Mouse (Mus musculus): ENCODE data around the gene Asic2. TPM values are rescaled to one million over a fixed set of nuclear protein-coding genes. Genes with fewer than 3 reads are reported as not detected.

Asic2 gene
- total RNA-seq, 2 experiments from 2014 or later: not detected

- ATAC-seq (replicated peaks; ENCODE audit: low FRiP score, poor library complexity, severe bottlenecking): no peak
Observed at GRCm38 (mm10) chr11:81965653-81966625, 2.3 kb downstream of the Asic2 start.

GRCm38 (mm10) chr11:81964561-81964960 lies 3.7 kb downstream of the Asic2 start:
- ATAC-seq (replicated peaks; ENCODE audit: low FRiP score, poor library complexity, severe bottlenecking): no peak

- ATAC-seq (replicated peaks; ENCODE audit: low FRiP score, poor library complexity, severe bottlenecking): no peak
Observed at GRCm38 (mm10) chr11:81954398-81954797, 13.9 kb downstream of the Asic2 start.

GRCm38 (mm10) chr11:81948021-81948420 lies 20.2 kb downstream of the Asic2 start:
- no peak for ATAC-seq (replicated peaks; ENCODE audit: low FRiP score, poor library complexity, severe bottlenecking)

GRCm38 (mm10) chr11:81942167-81942566 lies 26.1 kb downstream of the Asic2 start:
- ATAC-seq (replicated peaks; ENCODE audit: low FRiP score, poor library complexity, severe bottlenecking): no peak

- ATAC-seq (replicated peaks; ENCODE audit: low FRiP score, poor library complexity, severe bottlenecking): no peak
Observed at GRCm38 (mm10) chr11:81940988-81941387, 27.3 kb downstream of the Asic2 start.

- ATAC-seq (replicated peaks; ENCODE audit: low FRiP score, poor library complexity, severe bottlenecking): no peak
Observed at GRCm38 (mm10) chr11:81937516-81937915, 30.7 kb downstream of the Asic2 start.

GRCm38 (mm10) chr11:81926393-81926792 lies 41.9 kb downstream of the Asic2 start:
- no peak for ATAC-seq (replicated peaks; ENCODE audit: low FRiP score, poor library complexity, severe bottlenecking)

- no peak for ATAC-seq (replicated peaks; ENCODE audit: low FRiP score, poor library complexity, severe bottlenecking)
Observed at GRCm38 (mm10) chr11:81923626-81924025, 44.6 kb downstream of the Asic2 start.

GRCm38 (mm10) chr11:81923096-81923495 lies 45.2 kb downstream of the Asic2 start:
- ATAC-seq (replicated peaks; ENCODE audit: low FRiP score, poor library complexity, severe bottlenecking): no peak

GRCm38 (mm10) chr11:81915501-81915900 lies 52.8 kb downstream of the Asic2 start:
- ATAC-seq (replicated peaks; ENCODE audit: low FRiP score, poor library complexity, severe bottlenecking): no peak

GRCm38 (mm10) chr11:81913071-81913470 lies 55.2 kb downstream of the Asic2 start:
- ATAC-seq (replicated peaks; ENCODE audit: low FRiP score, poor library complexity, severe bottlenecking): no peak

GRCm38 (mm10) chr11:81909397-81909894 lies 58.8 kb downstream of the Asic2 start:
- no peak for ATAC-seq (replicated peaks; ENCODE audit: low FRiP score, poor library complexity, severe bottlenecking)

GRCm38 (mm10) chr11:81908760-81909159 lies 59.5 kb downstream of the Asic2 start:
- ATAC-seq (replicated peaks; ENCODE audit: low FRiP score, poor library complexity, severe bottlenecking): no peak

- ATAC-seq (replicated peaks; ENCODE audit: low FRiP score, poor library complexity, severe bottlenecking): no peak
Observed at GRCm38 (mm10) chr11:81902318-81902717, 65.9 kb downstream of the Asic2 start.

- ATAC-seq (replicated peaks; ENCODE audit: low FRiP score, poor library complexity, severe bottlenecking): no peak
Observed at GRCm38 (mm10) chr11:81897547-81898354, 70.5 kb downstream of the Asic2 start.

GRCm38 (mm10) chr11:81896511-81896910 lies 71.7 kb downstream of the Asic2 start:
- ATAC-seq (replicated peaks; ENCODE audit: low FRiP score, poor library complexity, severe bottlenecking): no peak

- no peak for ATAC-seq (replicated peaks; ENCODE audit: low FRiP score, poor library complexity, severe bottlenecking)
Observed at GRCm38 (mm10) chr11:81871506-81872213, 96.6 kb downstream of the Asic2 start.

GRCm38 (mm10) chr11:81865661-81866382 lies 102.4 kb downstream of the Asic2 start:
- ATAC-seq (replicated peaks; ENCODE audit: low FRiP score, poor library complexity, severe bottlenecking): no peak
